Mouse (Mus musculus) MEL (cell line): ENCODE data around the gene 1700034J05Rik.

Source experiments
- CTCF ChIP-seq, 3 experiments: IDR thresholded peaks in 2 of 3; conservative IDR thresholded peaks in 1 of 3; 2 replicates each; pipeline ENCODE4 v1.5.1; 2011 to 2012; ENCODE audit warnings: low read length in 3 of 3, low read depth in 2 of 3, mild to moderate bottlenecking in 2 of 3, improper control_type of control experiment in 1 of 3, inconsistent platforms in 1 of 3, mixed read lengths in 1 of 3, moderate library complexity in 1 of 3; ENCODE audit not compliant: control insufficient read depth in 1 of 3, insufficient read depth in 1 of 3, poor library complexity in 1 of 3, severe bottlenecking in 1 of 3
- MAX ChIP-seq: IDR thresholded peaks from 2 replicates; pipeline ENCODE4 v1.6.1; 2011; ENCODE audit warnings: low read length, improper control_type of control experiment
- NELFE ChIP-seq: IDR thresholded peaks from 2 replicates; pipeline ENCODE4 v1.6.1; 2011; ENCODE audit warnings: low read depth, low read length, improper control_type of control experiment
- POLR2A ChIP-seq, 2 experiments: IDR thresholded peaks; 2 replicates each; pipeline ENCODE4 v1.6.1; 2011 to 2012; ENCODE audit warnings: low read length in 2 of 2, mild to moderate bottlenecking in 2 of 2, control low read depth in 1 of 2, improper control_type of control experiment in 1 of 2, low read depth in 1 of 2, moderate library complexity in 1 of 2; ENCODE audit not compliant: control insufficient read depth in 1 of 2, insufficient read depth in 1 of 2, poor library complexity in 1 of 2
- POLR2AphosphoS2 ChIP-seq: IDR thresholded peaks from 2 replicates; pipeline ENCODE4 v1.6.1; 2011; ENCODE audit warnings: low read length, improper control_type of control experiment
- RCOR1 ChIP-seq: IDR thresholded peaks from 2 replicates; pipeline ENCODE4 v1.6.1; 2012; ENCODE audit warnings: low read depth, mild to moderate bottlenecking, inconsistent platforms, low read length, improper control_type of control experiment
- SIN3A ChIP-seq: IDR thresholded peaks from 2 replicates; pipeline ENCODE4 v1.6.1; 2012; ENCODE audit warnings: low read length, improper control_type of control experiment, inconsistent platforms
- TBP ChIP-seq: IDR thresholded peaks from 2 replicates; pipeline ENCODE4 v1.8.0; 2011; ENCODE audit warnings: low read depth, low read length, improper control_type of control experiment
- TCF12 ChIP-seq: IDR thresholded peaks from 2 replicates; pipeline ENCODE4 v1.6.1; 2014; ENCODE audit warnings: low read depth, mild to moderate bottlenecking, inconsistent platforms, low read length, improper control_type of control experiment, moderate library complexity
- USF1 ChIP-seq: IDR thresholded peaks from 2 replicates; pipeline ENCODE4 v1.6.1; 2014; ENCODE audit warnings: low read depth, mild to moderate bottlenecking, inconsistent platforms, low read length, improper control_type of control experiment, moderate library complexity
- ZKSCAN1 ChIP-seq: IDR thresholded peaks from 2 replicates; pipeline ENCODE4 v1.6.1; 2012; ENCODE audit warnings: low read depth, mild to moderate bottlenecking, inconsistent platforms, low read length, improper control_type of control experiment, moderate library complexity

DNA sequence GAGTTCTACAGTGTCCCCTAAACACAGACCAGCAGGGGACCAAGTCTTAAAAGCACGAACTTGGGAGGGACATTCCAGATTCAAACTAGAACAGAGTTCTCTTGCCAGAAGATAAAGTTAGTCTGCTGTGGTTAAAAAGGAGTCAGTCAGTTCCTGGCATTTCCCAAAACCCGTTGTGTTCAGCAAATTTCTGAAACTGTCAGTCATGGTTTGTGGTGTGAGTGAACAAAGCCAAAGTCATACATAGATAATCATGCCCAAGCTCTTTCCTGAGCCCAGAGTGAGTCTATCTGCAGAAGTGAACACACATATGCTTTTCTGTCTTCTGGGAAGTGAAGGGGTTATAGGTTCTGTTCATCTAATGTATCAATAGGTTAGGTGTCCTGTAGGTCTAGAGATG, 45.4 kb downstream of the 1700034J05Rik start:
- TF ChIP-seq POLR2A (IDR thresholded peaks at IDR 0.05; ENCODE audit: control insufficient read depth in 1 of 2, insufficient read depth in 1 of 2, low read depth in 1 of 2, low read length in 2 of 2, poor library complexity in 1 of 2) (no peak), CTCF (IDR thresholded peaks at IDR 0.05 in 2 of 3, conservative IDR thresholded peaks at IDR 0.05 in 1 of 3; ENCODE audit: control insufficient read depth in 1 of 3, insufficient read depth in 1 of 3, low read depth in 2 of 3, low read length in 3 of 3, poor library complexity in 1 of 3, severe bottlenecking in 1 of 3) (no peak), USF1 (no peak), SIN3A (no peak), TCF12 (no peak), NELFE (no peak), MAX (no peak), POLR2AphosphoS2 (no peak), RCOR1 (no peak), ZKSCAN1 (no peak), TBP (no peak)
